Mouse (Mus musculus) embryonic fibroblast, embryonic 13.5 days (primary cell): ENCODE results near the gene Pole4. TPM values are rescaled to one million over a fixed set of nuclear protein-coding genes. Genes with fewer than 3 reads are reported as not detected.

ENCODE experiments used
- H3K27ac ChIP-seq: 2 replicates; pipeline ENCODE4 v1.5.1; 2012; ENCODE audit warnings: low read length, control low read depth, inconsistent platforms; ENCODE audit not compliant: insufficient read depth
- H3K4me1 ChIP-seq: 2 replicates; pipeline ENCODE4 v1.6.1; 2011; ENCODE audit warnings: low read length; ENCODE audit not compliant: control insufficient read depth, insufficient read depth
- H3K4me3 ChIP-seq: 2 replicates; pipeline ENCODE4 v1.5.1; 2011; ENCODE audit warnings: mild to moderate bottlenecking, control low read depth, low read length; ENCODE audit not compliant: insufficient read depth
- CTCF ChIP-seq: IDR thresholded peaks from 2 replicates; pipeline ENCODE4 v1.5.1; 2011; ENCODE audit warnings: mild to moderate bottlenecking, control low read depth, low read length, moderate library complexity, borderline replicate concordance; ENCODE audit not compliant: insufficient read depth
- POLR2A ChIP-seq: IDR thresholded peaks from 2 replicates; pipeline ENCODE4 v1.6.1; 2011; ENCODE audit warnings: low read depth, mild to moderate bottlenecking, control low read depth, low read length, moderate library complexity
- polyA plus RNA-seq: library from polyadenylated mRNA; stranded (reverse); fragments of >200 nt; gene quantifications from 2 replicates; pipeline ENCODE4 v1.2.4, GENCODE M21; 2011; ENCODE audit warnings: low read depth; ENCODE audit not compliant: missing spikeins, insufficient read length

Pole4 gene
- 54.9 and 75.0 TPM in 2 replicates for polyA plus RNA-seq

GRCm38 (mm10) chr6:82705221-82705620 is at the start of gene Pole4:
Gene Pole4 (minus strand): TSS chr6:82705365.
- H3K27ac ChIP-seq, result no peak within 1 kb of the TSS
- TF ChIP-seq CTCF (no peak), POLR2A (no peak)
- no peak within 1 kb of the TSS for H3K4me3 ChIP-seq
- no peaks in the 10 kb centered on the region for H3K4me1 ChIP-seq

- Histone ChIP-seq H3K27ac (no peak overlapping the region), H3K4me1 (peaks cover 15% of the 10 kb centered on the region), H3K4me3 (no peak overlapping the region)
- no peak for TF ChIP-seq CTCF
- TF ChIP-seq POLR2A, result no peak
These were observed 49.6 kb upstream of the Pole4 start for GRCm38 (mm10) chr6:82754769-82755168.

GRCm38 (mm10) chr6:82753638-82754361 is 48.6 kb upstream of the Pole4 start:
- Histone ChIP-seq H3K4me1 (peaks cover 15% of the 10 kb centered on the region), H3K4me3 (no peak overlapping the region), H3K27ac (peak overlapping the region; percentile 50; the same call in 1 of the 2 replicates)
- TF ChIP-seq POLR2A (no peak), CTCF (no peak)

- Histone ChIP-seq H3K4me3 (no peak overlapping the region), H3K4me1 (peaks cover 15% of the 10 kb centered on the region), H3K27ac (peak overlapping the region; percentile 70)
- no peak for TF ChIP-seq POLR2A
- TF ChIP-seq CTCF, result no peak
These were observed 47.9 kb upstream of the Pole4 start for GRCm38 (mm10) chr6:82753061-82753460.

- H3K4me3 ChIP-seq, result no peak overlapping the region
- TF ChIP-seq CTCF (no peak), POLR2A (no peak)
- H3K4me1 ChIP-seq, result peaks cover 17% of the 10 kb centered on the region
- no peak overlapping the region for H3K27ac ChIP-seq
These were observed 46.6 kb upstream of the Pole4 start for GRCm38 (mm10) chr6:82751791-82752190.

GRCm38 (mm10) chr6:82751031-82751430 is 45.9 kb upstream of the Pole4 start:
- no peak overlapping the region for H3K27ac ChIP-seq
- peaks cover 13% of the 10 kb centered on the region for H3K4me1 ChIP-seq
- TF ChIP-seq CTCF (no peak), POLR2A (no peak)
- no peak overlapping the region for H3K4me3 ChIP-seq

GRCm38 (mm10) chr6:82750063-82750462 is 44.9 kb upstream of the Pole4 start:
- TF ChIP-seq CTCF (no peak), POLR2A (no peak)
- peaks cover 8% of the 10 kb centered on the region; the same call in 1 of the 2 replicates for H3K4me1 ChIP-seq

GRCm38 (mm10) chr6:82748106-82748672 is 43.0 kb upstream of the Pole4 start:
- Histone ChIP-seq H3K4me1 (peaks cover 8% of the 10 kb centered on the region; the same call in 1 of the 2 replicates), H3K4me3 (no peak overlapping the region), H3K27ac (no peak overlapping the region)
- TF ChIP-seq POLR2A, result no peak
- no peak for TF ChIP-seq CTCF

More at GRCm38 (mm10) chr6:82750063-82750462, 44.9 kb upstream of the Pole4 start:
- H3K4me3 ChIP-seq, result no peak overlapping the region
- H3K27ac ChIP-seq, result peak overlapping the region; percentile 24; the same call in 1 of the 2 replicates

- Histone ChIP-seq H3K4me3 (no peak overlapping the region), H3K27ac (no peak overlapping the region), H3K4me1 (peaks cover 6% of the 10 kb centered on the region; the same call in 1 of the 2 replicates)
- TF ChIP-seq CTCF (no peak), POLR2A (no peak)
These were observed 41.9 kb upstream of the Pole4 start for GRCm38 (mm10) chr6:82747085-82747484.

GRCm38 (mm10) chr6:82744553-82744952 is 39.4 kb upstream of the Pole4 start:
- no peak for TF ChIP-seq CTCF
- H3K27ac ChIP-seq, result no peak overlapping the region
- 0 out of 2 replicates have a peak, but pooled peaks cover 3% of the 10 kb centered on the region for H3K4me1 ChIP-seq
- no peak overlapping the region for H3K4me3 ChIP-seq
